Mouse (Mus musculus) embryonic facial prominence, embryonic 13.5 days (tissue): ENCODE measurements around the gene Rbfox1. TPM values are rescaled to one million over a fixed set of nuclear protein-coding genes. Genes with fewer than 3 reads are reported as not detected.

Source experiments
- ATAC-seq: fragments of 200-750 bp; cut with Nextera tagmentation; 2 replicates; pipeline ENCODE4 v1.8.0; 2017; ENCODE audit warnings: low read depth; ENCODE audit not compliant: insufficient number of reproducible peaks, insufficient read depth, low FRiP score, low TSS enrichment
- H3K27ac ChIP-seq: fragments of 300-500 bp; sonication (generic); 2 replicates; pipeline ENCODE4 v1.5.1; 2015; ENCODE audit warnings: moderate library complexity, mild to moderate bottlenecking, inconsistent platforms
- H3K27me3 ChIP-seq: fragments of 300-500 bp; sonication (generic); 2 replicates; pipeline ENCODE4 v1.6.1; 2015; ENCODE audit warnings: mild to moderate bottlenecking, inconsistent platforms
- H3K36me3 ChIP-seq: fragments of 300-500 bp; sonication (generic); 2 replicates; pipeline ENCODE4 v1.6.1; 2015; ENCODE audit warnings: mild to moderate bottlenecking, inconsistent platforms
- H3K4me1 ChIP-seq: fragments of 300-500 bp; sonication (generic); 2 replicates; pipeline ENCODE4 v1.6.1; 2015; ENCODE audit warnings: inconsistent platforms
- H3K4me2 ChIP-seq: fragments of 300-500 bp; sonication (generic); 2 replicates; pipeline ENCODE4 v1.6.1; 2015; ENCODE audit warnings: moderate library complexity, mild to moderate bottlenecking, inconsistent platforms
- H3K4me3 ChIP-seq: fragments of 300-500 bp; sonication (generic); 2 replicates; pipeline ENCODE4 v1.5.1; 2015; ENCODE audit warnings: mild to moderate bottlenecking, inconsistent platforms
- H3K9ac ChIP-seq: fragments of 300-500 bp; sonication (generic); 2 replicates; pipeline ENCODE4 v1.6.1; 2015; ENCODE audit warnings: mild to moderate bottlenecking, inconsistent platforms
- H3K9me3 ChIP-seq: fragments of 300-500 bp; sonication (generic); 2 replicates; pipeline ENCODE4 v1.6.1; 2016; ENCODE audit warnings: inconsistent platforms
- WGBS: fragments of 180-500 bp; shearing (Covaris S2); methylation state at CpG from one replicate; pipeline ENCODE4 v1.1.7; 2015; ENCODE audit warnings: mixed read lengths; 5-methylcytosine and 5-hydroxymethylcytosine counted together
- polyA plus RNA-seq: library from polyadenylated mRNA; unstranded; fragments of >200 nt; fragmentation: Nextera tagmentation; extraction: Ambion mirVana; gene quantifications from 2 replicates; pipeline ENCODE4 v1.2.1, GENCODE M21; 2015

Rbfox1 gene
- polyA plus RNA-seq, 1 experiment from 2014 or later, result 3.9 TPM

DNA sequence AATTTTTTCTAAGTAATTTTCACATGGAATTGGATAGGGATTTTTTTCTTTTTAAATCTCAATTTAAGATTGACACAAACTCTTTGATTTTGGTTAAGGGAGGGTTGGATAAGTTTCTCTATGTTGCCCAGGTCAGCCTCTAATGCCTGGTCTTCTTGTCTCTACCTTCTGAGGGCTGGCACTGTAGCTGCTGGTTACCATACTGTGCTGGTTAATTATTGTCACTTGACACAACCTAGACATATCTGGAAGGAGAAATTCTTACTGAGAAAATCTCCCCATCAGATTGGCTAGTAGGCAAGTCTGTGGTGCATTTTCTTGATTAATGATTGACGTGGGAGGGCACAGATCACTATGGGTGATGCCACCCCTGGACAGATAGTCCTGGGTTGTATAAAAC lies 177.3 kb downstream of the Rbfox1 start:
- WGBS, result 75% methylated on average over 1 of the region's 1 CpGs
- no peaks in the 10 kb centered on the region for H3K36me3 ChIP-seq
- H3K4me3 ChIP-seq, result no peak overlapping the region
- H3K27ac ChIP-seq, result no peak overlapping the region
- no peaks in the 10 kb centered on the region for H3K4me1 ChIP-seq
- H3K9ac ChIP-seq, result no peak overlapping the region
- H3K27me3 ChIP-seq, result no peaks in the 10 kb centered on the region
- no peaks in the 10 kb centered on the region for H3K9me3 ChIP-seq
- ATAC-seq, result no peak
- no peak overlapping the region for H3K4me2 ChIP-seq

DNA sequence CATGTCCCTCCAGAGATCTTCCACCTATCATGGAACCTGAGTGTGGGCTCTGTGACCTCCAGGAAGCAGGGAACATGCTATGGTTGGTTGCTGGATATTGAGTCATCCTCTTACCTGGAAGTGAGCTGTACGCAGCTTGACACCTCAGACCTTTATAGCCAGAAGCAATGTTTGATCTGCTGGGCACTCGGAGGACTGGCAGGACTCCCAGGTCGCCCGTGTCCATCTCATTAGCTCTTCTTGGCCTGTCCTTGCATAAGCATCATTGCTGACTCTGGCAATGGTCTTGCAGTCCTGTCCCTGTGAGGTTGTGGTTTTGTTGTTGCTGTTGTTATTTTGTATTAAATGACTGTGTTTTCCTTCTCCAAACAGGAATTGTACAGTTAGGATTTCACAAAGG lies 180.3 kb downstream of the Rbfox1 start:
- ATAC-seq, result no peak
- no peaks in the 10 kb centered on the region for H3K27me3 ChIP-seq

DNA sequence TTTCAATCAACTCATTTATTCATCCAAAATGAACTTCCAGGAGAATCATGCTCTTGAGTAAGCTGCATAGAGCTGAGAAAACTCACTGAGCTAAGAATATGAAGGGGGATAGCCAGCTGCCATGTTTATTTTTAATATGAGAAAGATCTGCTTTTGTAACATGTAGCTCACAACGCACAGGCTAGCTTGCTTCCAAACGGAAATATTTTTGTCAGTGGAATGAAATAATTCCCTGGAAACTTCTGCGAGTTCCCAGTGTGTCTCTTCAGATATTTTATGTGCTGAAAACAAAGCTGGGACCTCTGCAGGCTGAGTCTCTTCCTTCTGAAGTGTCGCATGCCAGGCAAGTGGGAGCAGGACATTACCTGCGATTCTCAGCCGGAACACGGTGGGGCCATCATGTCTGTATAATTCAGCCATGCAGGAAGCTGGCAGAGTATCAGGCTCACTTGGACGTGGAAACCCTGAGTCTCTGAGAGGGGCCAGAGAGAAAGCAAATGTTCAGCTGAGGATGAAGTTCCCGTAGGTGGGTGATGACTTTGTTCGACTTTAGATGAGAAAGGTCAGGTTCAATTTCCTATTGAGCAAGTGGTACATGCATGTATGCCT lies 190.4 kb downstream of the Rbfox1 start:
- Histone ChIP-seq H3K27me3 (no peaks in the 10 kb centered on the region), H3K9me3 (no peaks in the 10 kb centered on the region), H3K4me3 (no peak overlapping the region), H3K4me1 (no peaks in the 10 kb centered on the region), H3K9ac (no peak overlapping the region), H3K27ac (no peak overlapping the region), H3K4me2 (no peak overlapping the region), H3K36me3 (no peaks in the 10 kb centered on the region)
- ATAC-seq, result no peak
- WGBS, result 79% methylated on average over 10 of the region's 10 CpGs

More for the DNA sequence above, 180.3 kb downstream of the Rbfox1 start:
- Histone ChIP-seq H3K4me2 (no peak overlapping the region), H3K9ac (no peak overlapping the region), H3K4me3 (no peak overlapping the region), H3K9me3 (no peaks in the 10 kb centered on the region), H3K27ac (no peak overlapping the region), H3K4me1 (no peaks in the 10 kb centered on the region), H3K36me3 (no peaks in the 10 kb centered on the region)
- 74% methylated on average over 4 of the region's 4 CpGs for WGBS

DNA sequence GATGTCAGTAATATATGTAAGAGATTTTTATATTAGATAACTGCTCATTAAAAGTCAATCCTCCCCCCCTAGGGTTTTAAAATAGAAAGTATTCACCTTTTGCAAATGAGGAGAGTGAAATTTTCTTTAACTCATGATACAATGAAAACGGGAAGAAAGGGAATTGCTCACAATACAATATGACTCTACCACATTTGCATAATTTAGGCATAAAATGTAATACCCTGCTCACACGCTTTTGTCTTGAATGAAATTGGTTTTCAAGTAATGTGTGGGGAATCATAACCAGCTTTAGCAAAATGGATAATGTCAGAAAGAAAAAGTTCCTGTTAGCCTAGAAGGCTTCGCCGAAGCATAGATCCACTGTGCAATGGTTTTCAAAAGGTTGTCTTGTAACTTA lies 193.9 kb downstream of the Rbfox1 start:
- H3K27ac ChIP-seq, result no peak overlapping the region
- H3K4me3 ChIP-seq, result no peak overlapping the region
- ATAC-seq, result no peak
- H3K27me3 ChIP-seq, result no peaks in the 10 kb centered on the region
- no peak overlapping the region for H3K4me2 ChIP-seq
- no peaks in the 10 kb centered on the region for H3K4me1 ChIP-seq
- H3K9ac ChIP-seq, result no peak overlapping the region
- no peaks in the 10 kb centered on the region for H3K36me3 ChIP-seq
- 66% methylated on average over 4 of the region's 4 CpGs for WGBS
- no peaks in the 10 kb centered on the region for H3K9me3 ChIP-seq

DNA sequence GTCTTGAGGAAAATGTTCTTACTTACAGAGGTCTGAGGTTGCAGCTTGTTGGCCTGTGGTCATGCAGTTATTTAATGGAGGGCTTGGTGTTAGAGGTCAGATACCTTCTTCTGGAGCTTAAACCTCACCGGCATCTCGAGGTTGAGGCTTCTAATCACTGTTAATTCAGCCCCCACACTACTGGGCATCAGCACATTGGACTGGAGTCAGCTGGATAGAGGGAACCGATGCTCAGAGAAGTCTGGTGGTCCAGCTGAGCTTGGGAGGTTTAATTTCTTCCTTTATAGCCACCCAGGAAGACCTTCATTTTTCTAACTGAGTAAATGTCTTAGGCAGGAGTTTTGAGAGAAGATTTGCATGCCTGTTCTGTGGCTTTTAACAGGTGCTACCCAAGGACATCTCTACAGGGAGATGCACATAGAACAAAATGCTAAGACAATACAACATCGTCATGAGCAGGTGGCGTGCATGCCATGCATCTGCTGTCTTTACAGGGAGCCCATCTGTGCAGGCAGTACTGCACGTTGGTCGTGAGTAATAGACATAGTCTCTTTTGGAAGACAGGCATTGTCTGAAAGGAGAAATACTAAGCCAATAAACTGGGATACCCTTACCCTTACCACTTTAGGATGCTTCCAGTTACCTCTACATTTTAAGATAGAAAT lies 199.7 kb downstream of the Rbfox1 start:
- no peak for ATAC-seq
- Histone ChIP-seq H3K4me2 (no peak overlapping the region), H3K4me1 (no peaks in the 10 kb centered on the region), H3K27me3 (no peaks in the 10 kb centered on the region), H3K27ac (no peak overlapping the region), H3K9me3 (no peaks in the 10 kb centered on the region), H3K9ac (no peak overlapping the region), H3K4me3 (no peak overlapping the region), H3K36me3 (no peaks in the 10 kb centered on the region)
- WGBS, result 80% methylated on average over 7 of the region's 7 CpGs

DNA sequence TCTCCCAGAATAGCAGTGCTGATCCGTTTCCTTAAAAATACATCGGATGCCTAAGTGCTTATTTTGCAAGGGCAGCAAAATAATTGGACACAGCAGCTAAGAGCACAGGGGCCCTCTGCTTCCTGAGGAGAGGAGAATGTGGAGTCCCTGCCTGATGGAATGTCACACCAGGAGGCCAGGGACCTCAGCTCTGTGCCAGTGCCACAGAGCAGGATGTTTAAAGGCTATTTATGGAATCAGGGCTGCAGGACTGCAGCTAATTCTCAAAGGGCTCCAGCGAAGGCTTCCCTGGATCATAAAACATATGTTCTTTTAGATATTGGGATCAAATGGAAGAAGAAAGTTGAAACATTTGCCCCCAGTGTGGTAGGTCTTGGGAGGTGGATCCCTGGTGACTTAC lies 201.0 kb downstream of the Rbfox1 start:
- Histone ChIP-seq H3K27me3 (no peaks in the 10 kb centered on the region), H3K9ac (no peak overlapping the region), H3K4me1 (no peaks in the 10 kb centered on the region), H3K9me3 (no peaks in the 10 kb centered on the region), H3K27ac (no peak overlapping the region), H3K4me3 (no peak overlapping the region), H3K4me2 (no peak overlapping the region), H3K36me3 (no peaks in the 10 kb centered on the region)
- ATAC-seq, result no peak
- WGBS, result 19% methylated on average over 3 of the region's 3 CpGs

DNA sequence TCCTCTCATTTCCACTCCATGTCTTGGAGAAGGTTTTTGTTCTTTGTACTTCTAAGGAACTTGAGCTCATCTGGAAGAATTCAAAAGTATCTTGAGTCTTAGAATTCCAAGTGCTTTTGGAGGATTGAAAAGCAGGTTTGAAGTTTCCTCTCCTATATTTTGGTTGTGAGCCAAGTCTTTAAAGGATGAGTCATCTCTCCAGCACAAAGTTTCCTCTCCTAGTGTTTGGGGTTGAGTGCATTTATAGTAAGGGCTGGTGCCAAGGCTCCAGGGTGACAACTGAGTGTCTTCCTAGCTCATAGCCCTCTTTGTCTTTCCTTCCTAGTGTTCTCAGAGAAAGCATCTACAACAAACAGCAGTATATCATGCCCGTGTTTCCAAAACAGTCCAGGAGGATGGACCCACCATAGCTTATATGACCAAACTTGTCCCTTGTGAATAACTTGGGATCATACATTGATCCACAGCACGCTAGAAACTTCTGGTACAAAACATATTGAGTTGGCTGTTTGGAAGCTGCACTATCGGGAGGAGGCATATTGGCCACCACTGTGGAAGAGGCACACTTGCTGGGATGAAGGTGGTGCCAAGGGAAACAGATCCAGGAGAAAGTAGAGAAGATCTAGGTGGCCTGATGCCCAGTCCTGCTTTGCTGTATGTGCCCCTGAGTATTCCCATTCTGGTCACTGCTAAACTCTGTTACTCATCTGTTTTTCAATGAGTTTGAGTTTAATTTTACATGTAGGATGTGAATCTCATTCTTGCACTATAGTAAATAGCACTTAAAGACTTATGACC lies 206.4 kb downstream of the Rbfox1 start:
- H3K4me3 ChIP-seq, result no peak overlapping the region
- 88% methylated on average over 3 of the region's 3 CpGs for WGBS
- no peak overlapping the region for H3K9ac ChIP-seq
- no peaks in the 10 kb centered on the region for H3K4me1 ChIP-seq
- no peak overlapping the region for H3K4me2 ChIP-seq
- no peaks in the 10 kb centered on the region for H3K27me3 ChIP-seq
- H3K36me3 ChIP-seq, result no peaks in the 10 kb centered on the region
- H3K9me3 ChIP-seq, result no peaks in the 10 kb centered on the region
- no peak overlapping the region for H3K27ac ChIP-seq
- ATAC-seq, result no peak

DNA sequence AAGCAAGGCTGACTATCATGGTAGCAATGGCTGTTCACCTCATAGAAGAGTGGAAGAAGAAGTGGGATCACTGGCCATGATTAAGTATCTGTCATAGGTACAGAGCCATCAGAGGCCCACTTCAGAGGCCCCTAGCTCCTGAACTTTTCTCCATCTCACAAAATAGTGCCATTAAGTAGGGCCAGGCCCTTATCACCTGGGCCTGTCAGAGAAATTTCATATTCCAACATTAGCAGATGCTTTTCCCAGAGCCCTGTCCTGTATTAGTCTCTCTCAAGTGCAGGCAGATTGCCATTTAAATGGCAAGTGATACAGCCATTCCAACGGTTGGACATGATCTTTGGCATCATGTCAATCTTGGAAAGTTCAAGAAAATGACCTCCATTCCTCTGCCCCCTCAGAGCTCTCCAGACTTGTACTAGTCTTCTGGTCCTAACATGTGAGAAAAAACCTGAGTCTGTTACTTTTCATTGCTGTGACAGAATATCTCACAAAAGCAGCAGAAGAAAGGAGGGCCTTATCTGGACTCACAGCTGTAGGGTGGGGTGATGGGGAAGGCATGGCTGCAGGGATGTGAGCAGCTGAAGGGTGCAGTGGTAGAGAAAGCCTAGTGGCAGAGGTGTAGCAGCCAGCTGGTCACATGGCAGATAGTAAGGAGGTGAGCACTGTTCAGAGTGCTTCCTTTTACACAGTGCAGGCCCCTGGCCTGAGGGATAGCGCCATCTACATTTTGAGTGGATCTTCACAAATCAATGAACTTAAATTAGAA lies 210.6 kb downstream of the Rbfox1 start:
- no peaks in the 10 kb centered on the region for H3K4me1 ChIP-seq
- no peaks in the 10 kb centered on the region for H3K9me3 ChIP-seq
- H3K9ac ChIP-seq, result no peak overlapping the region
- no peak for ATAC-seq
- no peak overlapping the region for H3K4me3 ChIP-seq
- no peaks in the 10 kb centered on the region for H3K27me3 ChIP-seq
- H3K36me3 ChIP-seq, result no peaks in the 10 kb centered on the region
- H3K4me2 ChIP-seq, result no peak overlapping the region
- H3K27ac ChIP-seq, result no peak overlapping the region
- 71% methylated on average over 2 of the region's 2 CpGs for WGBS

DNA sequence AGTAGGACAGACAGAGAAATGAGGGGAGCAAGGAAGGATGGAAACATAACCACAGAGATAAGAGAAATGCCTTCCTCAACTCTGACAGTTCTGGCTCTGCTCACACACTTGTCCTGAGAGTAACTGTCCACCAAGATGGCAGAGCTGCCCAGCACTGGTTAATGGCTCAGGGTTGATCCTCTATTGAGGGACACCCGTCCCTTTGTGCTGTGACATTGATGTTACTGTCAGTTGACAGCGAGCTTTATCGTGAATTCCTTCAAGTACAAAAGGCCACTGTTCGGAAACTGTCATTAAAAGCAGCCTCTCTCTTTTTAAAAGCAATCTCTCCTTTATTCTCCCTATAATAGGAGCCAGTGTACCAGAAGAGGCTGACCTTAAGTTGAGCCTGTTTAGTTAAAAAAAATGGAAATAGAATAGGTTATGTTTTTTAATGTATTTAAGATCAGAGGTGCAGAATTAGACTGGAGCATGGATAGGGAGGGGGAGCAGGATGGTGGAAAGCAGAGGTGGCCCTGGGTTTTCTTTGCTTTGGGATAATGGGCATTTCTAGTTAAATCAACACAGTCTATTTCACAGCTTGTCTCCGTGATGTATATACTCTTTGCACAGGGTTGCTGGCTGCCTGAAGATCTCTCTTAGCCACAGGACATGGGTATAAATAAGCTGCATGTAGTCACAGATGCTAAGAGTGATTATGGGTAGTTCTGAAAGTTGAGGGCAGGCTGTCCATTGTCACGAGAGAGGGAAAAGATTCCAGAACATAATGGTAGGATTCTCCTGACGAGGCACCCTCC lies 212.3 kb downstream of the Rbfox1 start:
- 37% methylated on average over 7 of the region's 7 CpGs for WGBS
- Histone ChIP-seq H3K27me3 (no peaks in the 10 kb centered on the region), H3K4me3 (no peak overlapping the region), H3K9ac (no peak overlapping the region), H3K27ac (no peak overlapping the region), H3K9me3 (no peaks in the 10 kb centered on the region), H3K4me2 (no peak overlapping the region), H3K4me1 (no peaks in the 10 kb centered on the region), H3K36me3 (no peaks in the 10 kb centered on the region)
- ATAC-seq, result no peak

DNA sequence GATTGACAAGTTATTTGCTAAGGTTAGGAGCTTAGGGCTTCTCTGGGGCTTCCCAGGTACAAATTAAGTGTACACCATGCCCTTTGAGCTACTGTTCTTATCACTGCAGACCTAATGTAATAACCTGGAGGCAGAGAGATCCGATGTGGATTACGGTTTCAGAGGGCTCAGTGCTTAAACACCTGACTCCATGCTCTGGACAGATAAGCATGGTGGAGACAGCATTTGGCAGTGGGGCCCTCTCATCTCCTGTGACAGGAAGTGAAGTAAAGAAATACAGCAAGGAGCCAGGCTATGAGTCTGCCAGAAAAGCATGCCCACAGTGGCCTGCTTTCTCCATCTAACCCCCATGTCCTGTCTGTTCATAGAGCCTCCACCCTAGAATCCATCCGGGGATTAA lies 213.0 kb downstream of the Rbfox1 start:
- ATAC-seq, result no peak
- Histone ChIP-seq H3K9me3 (no peaks in the 10 kb centered on the region), H3K4me3 (no peak overlapping the region), H3K9ac (no peak overlapping the region), H3K4me2 (no peak overlapping the region), H3K27me3 (no peaks in the 10 kb centered on the region), H3K36me3 (no peaks in the 10 kb centered on the region), H3K27ac (no peak overlapping the region), H3K4me1 (no peaks in the 10 kb centered on the region)
- WGBS, result 75% methylated on average over 3 of the region's 3 CpGs

DNA sequence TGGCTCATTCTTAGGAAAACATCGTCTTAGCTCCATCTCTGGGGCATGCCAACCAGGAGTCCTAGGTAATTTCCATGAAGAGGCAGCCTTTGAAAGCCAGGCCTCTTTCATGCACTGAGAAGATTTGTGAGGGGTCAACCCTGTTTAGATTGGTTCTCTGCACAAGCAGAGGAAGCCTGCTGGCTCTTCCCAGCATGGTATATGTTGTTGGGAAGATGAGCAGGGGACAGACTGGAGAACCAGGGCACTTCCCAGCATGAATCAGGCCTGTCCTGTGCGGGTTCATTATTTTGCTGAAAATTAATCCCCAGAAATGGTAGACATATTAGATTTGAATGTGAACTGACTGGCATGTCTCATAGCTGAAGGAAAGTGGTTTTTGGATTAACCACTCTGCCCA lies 214.4 kb downstream of the Rbfox1 start:
- Histone ChIP-seq H3K9ac (no peak overlapping the region), H3K4me3 (no peak overlapping the region), H3K4me2 (no peak overlapping the region), H3K27me3 (no peaks in the 10 kb centered on the region), H3K27ac (no peak overlapping the region), H3K9me3 (no peaks in the 10 kb centered on the region), H3K36me3 (no peaks in the 10 kb centered on the region), H3K4me1 (no peaks in the 10 kb centered on the region)
- WGBS, result 84% methylated on average over 2 of the region's 2 CpGs
- ATAC-seq, result no peak
